Mouse (Mus musculus) C2C12 (cell line): Measurements from ENCODE around the gene Gal3st2.
"Not testable (repeated sequence)": the region's sequence is repeated elsewhere in the genome, so short reads cannot be mapped to it uniquely, and the experiment has no call there.

ENCODE experiments used
- CEBPB ChIP-seq: IDR thresholded peaks from one replicate; pipeline ENCODE4 v1.6.1; 2011; ENCODE audit warnings: low read depth, mild to moderate bottlenecking, control low read depth, moderate library complexity
- CTCF ChIP-seq: IDR thresholded peaks from one replicate; pipeline ENCODE4 v1.5.1; 2011; ENCODE audit not compliant: control insufficient read depth, insufficient read depth, insufficient read length
- FOSL1 ChIP-seq: IDR thresholded peaks from one replicate; pipeline ENCODE4 v1.8.0; 2011; ENCODE audit warnings: mild to moderate bottlenecking, low read length; ENCODE audit not compliant: poor library complexity, insufficient read depth, severe bottlenecking
- MAX ChIP-seq: IDR thresholded peaks from one replicate; pipeline ENCODE4 v1.6.1; 2011; ENCODE audit warnings: mild to moderate bottlenecking, control low read depth
- MYOD1 ChIP-seq: IDR thresholded peaks from one replicate; pipeline ENCODE4 v1.6.1; 2011; ENCODE audit warnings: low read depth; ENCODE audit not compliant: control insufficient read depth, insufficient read length
- MYOG ChIP-seq: IDR thresholded peaks from one replicate; pipeline ENCODE4 v1.6.1; 2011; ENCODE audit not compliant: control insufficient read depth, insufficient read length; ENCODE audit errors: extremely low read depth
- USF1 ChIP-seq: IDR thresholded peaks from one replicate; pipeline ENCODE4 v1.6.1; 2011; ENCODE audit warnings: low read depth, mild to moderate bottlenecking, control low read depth, moderate library complexity

DNA sequence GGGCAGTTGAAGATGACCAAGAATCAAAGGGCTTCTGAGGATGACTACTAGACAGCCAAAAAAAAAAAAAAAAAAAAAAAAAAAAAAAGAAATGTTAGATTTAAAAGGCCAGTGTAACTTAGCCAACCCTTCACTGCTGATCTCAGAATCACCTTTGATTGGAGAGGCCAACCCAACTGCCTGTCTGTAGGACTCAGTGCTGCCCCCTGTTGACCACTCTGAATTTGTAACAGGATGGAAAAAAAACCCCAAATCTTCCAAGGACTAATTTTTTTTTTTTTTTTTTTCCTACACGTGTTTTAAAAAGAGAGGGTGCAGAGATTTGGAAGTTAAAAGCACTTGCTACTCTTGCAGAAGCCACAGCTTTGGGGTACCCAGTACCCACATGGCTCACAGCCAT, 29.8 kb downstream of the Gal3st2 start:
- TF ChIP-seq CTCF, MYOD1, USF1, CEBPB, MYOG, MAX, FOSL1: not testable (repeated sequence)
